Mouse (Mus musculus) liver, adult 2 months (tissue): Measurements from ENCODE around the gene Tm9sf1. TPM values are rescaled to one million over a fixed set of nuclear protein-coding genes. Genes with fewer than 3 reads are reported as not detected.

Experiments
- DNase-seq: peaks from one replicate; pipeline ENCODE4 v3.0.0-alpha.2; 2011; ENCODE audit warnings: low read depth, low spot score; ENCODE audit errors: extremely low read depth
- H3K27ac ChIP-seq: fragments of 200-500 bp; replicated peaks from 2 replicates; pipeline ENCODE4 v1.5.1; 2012; ENCODE audit warnings: low read depth, mild to moderate bottlenecking, control low read depth, inconsistent platforms, low read length; ENCODE audit not compliant: insufficient read depth
- H3K27me3 ChIP-seq: fragments of 200-500 bp; 2 replicates; pipeline ENCODE4 v1.6.1; 2012; ENCODE audit warnings: mild to moderate bottlenecking, moderate library complexity, low read length, inconsistent platforms; ENCODE audit not compliant: control insufficient read depth, insufficient read depth
- H3K36me3 ChIP-seq: fragments of 200-500 bp; 2 replicates; pipeline ENCODE4 v1.6.1; 2012; ENCODE audit warnings: low read length, inconsistent platforms; ENCODE audit not compliant: control insufficient read depth, insufficient read depth
- H3K4me1 ChIP-seq: fragments of 200-500 bp; 2 replicates; pipeline ENCODE4 v1.6.1; 2011; ENCODE audit warnings: low read length; ENCODE audit not compliant: control insufficient read depth, insufficient read depth
- H3K4me3 ChIP-seq: fragments of 200-500 bp; 2 replicates; pipeline ENCODE4 v1.5.1; 2011; ENCODE audit warnings: low read depth, mild to moderate bottlenecking, control low read depth, low read length, moderate library complexity; ENCODE audit not compliant: insufficient read depth
- H3K79me2 ChIP-seq: fragments of 200-500 bp; 2 replicates; pipeline ENCODE4 v1.6.1; 2012; ENCODE audit warnings: inconsistent platforms, mild to moderate bottlenecking, low read length, moderate library complexity; ENCODE audit not compliant: control insufficient read depth, insufficient read depth
- H3K9ac ChIP-seq: fragments of 200-500 bp; 2 replicates; pipeline ENCODE4 v1.6.1; 2012; ENCODE audit warnings: low read depth, mild to moderate bottlenecking, control low read depth, inconsistent platforms, low read length
- CTCF ChIP-seq: fragments of 200-500 bp; IDR thresholded peaks from 2 replicates; pipeline ENCODE4 v1.5.1; 2011; ENCODE audit warnings: low read depth, low read length, control low read depth
- POLR2A ChIP-seq: fragments of 200-500 bp; IDR thresholded peaks from 2 replicates; pipeline ENCODE4 v1.6.1; 2011; ENCODE audit warnings: low read length, control low read depth; ENCODE audit not compliant: insufficient read depth; ENCODE audit errors: extremely low read depth
- WGBS: fragments of 180-500 bp; shearing (Covaris S2); methylation state at CpG from one replicate; pipeline ENCODE4 v1.1.7; 2018; 5-methylcytosine and 5-hydroxymethylcytosine counted together
- polyA plus RNA-seq: library from polyadenylated mRNA; depleted of rRNA; stranded (reverse); fragments of >200 nt; gene quantifications from 2 replicates; pipeline ENCODE4 v1.2.3, GENCODE M21; 2012
- total RNA-seq: library from RNA; depleted of rRNA; stranded (reverse); fragments of >200 nt; gene quantifications from 2 replicates; pipeline ENCODE4 v1.2.3, GENCODE M21; 2014

Gene Tm9sf1
- total and polyA plus RNA-seq, 2 experiments = 46.5 to 70.4 TPM

DNA sequence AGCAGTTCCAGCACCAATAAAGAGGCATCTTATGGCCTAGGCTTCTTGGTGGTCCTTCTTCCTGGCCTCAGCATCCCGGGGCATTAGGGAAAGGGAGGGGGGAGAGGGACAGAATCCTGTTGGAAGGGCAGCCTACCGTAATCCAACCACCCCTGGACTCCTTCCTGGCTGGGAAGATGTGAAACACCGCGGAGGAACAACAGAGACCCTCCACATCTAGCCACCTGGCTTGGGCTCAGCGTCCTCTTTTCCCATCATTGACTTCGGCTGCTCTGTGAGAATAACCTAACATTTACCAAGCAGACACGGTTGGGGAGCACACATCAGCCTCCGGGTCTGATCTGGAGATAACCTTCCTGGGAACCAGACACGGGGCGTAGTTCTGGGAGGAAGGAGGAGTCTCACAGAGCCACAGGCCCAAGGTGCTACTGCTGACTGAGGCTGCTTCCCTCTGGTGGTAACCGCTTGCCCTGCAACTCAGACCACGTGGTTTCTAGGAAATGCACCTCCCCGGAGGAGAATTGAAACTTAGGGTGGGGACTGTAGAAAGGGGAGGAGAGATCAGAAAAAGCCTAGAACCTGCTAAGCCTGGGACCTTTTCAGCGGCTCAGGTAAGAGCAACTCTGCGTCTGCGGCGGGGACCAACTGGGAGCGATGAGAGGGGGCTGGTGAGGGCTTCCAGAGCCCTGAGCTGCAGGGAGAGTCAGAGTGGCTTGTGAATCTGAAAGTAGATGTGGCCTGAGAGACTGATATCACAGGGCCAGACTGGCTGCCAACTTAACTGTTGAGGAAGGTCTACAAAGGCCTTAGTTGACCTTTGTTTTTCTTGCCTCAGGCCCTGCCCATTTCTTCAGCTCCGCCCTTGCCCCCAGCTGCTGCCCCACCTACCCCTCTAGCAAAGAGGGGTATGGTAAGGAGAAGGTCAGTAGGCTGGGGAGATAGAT is 39.7 kb downstream of the Tm9sf1 start:
- Histone ChIP-seq H3K4me3 (peak overlapping the region; percentile 75), H3K36me3 (peaks cover 39% of the 10 kb centered on the region), H3K27me3 (no peaks in the 10 kb centered on the region), H3K27ac (peak overlapping the region; percentile 96), H3K4me1 (peaks cover 22% of the 10 kb centered on the region), H3K9ac (peak overlapping the region; percentile 83), H3K79me2 (peaks cover 2% of the 10 kb centered on the region; the same call in 1 of the 2 replicates)
- TF ChIP-seq CTCF = peak; percentile 94
- peak; percentile 24 for TF ChIP-seq POLR2A
- WGBS = 4% methylated on average over 19 of the region's 19 CpGs
- DNase-seq = peak; percentile 96

DNA sequence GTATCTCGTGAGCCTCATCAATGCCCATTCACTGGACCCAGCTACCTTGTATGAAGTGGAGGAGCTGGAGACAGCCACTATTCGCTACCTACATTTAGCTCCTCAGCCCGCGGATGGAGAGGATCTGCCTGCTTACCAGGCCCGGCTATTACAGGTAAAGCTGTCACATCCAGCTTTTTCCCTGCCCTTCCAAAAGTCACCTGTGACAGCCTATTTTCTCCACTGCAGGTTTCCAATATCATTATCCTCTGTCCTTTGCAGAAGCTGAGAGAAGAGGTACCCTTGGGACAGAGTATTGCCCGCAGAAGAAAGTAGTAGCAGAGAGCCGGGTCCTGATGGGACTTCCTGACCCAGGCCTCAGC is 40.4 kb downstream of the Tm9sf1 start, which contains the start of gene Irf9:
Gene Irf9 (plus strand): TSS at position 301 of the 362 bp plus-strand sequence.
- Histone ChIP-seq H3K79me2 (peaks cover 2% of the 10 kb centered on the region; the same call in 1 of the 2 replicates), H3K36me3 (peaks cover 38% of the 10 kb centered on the region), H3K9ac (peak within 1 kb of the TSS; percentile 83), H3K4me3 (peak within 1 kb of the TSS; percentile 75), H3K4me1 (peaks cover 22% of the 10 kb centered on the region), H3K27ac (peak within 1 kb of the TSS; percentile 96), H3K27me3 (no peaks in the 10 kb centered on the region)
- TF ChIP-seq POLR2A (no peak), CTCF (no peak)
- no peak for DNase-seq
- WGBS = 74% methylated on average over 7 of the region's 7 CpGs

DNA sequence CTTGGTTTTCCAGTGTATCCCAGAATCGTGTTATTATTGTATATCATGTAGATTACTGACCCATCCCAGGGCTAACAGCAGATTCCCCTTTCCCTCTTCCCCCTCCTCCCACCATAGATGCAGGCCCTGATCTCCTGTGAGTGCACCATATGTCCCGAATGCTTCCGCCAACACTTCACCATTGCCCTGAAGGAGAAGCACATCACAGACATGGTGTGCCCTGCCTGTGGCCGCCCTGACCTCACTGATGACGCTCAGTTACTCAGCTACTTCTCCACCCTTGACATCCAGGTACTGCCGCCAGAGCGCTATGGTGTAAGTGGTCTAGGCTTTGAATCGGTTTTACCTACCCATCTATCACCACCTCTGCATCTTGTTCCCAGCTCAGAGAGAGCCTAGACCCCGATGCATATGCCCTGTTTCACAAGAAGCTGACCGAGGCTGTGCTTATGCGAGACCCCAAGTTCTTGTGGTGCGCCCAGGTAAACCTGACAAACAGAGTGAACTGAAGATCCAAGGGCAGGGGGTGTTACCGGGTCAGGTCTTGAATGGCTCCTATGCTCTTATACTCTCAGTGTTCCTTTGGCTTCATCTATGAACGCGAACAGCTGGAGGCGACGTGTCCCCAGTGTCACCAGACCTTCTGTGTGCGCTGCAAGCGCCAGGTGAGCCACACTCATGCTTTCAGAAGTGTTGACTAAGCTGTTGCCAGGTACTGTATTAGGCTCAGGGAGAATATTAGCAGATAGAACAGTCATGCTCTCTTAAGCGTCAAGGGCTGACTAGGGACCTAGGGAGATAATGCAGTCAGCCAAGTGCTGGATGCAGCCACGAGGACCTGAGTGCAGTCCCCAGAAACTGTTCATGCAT is 44.9 kb downstream of the Tm9sf1 start:
- peaks cover 34% of the 10 kb centered on the region for H3K36me3 ChIP-seq
- H3K27me3 ChIP-seq = no peaks in the 10 kb centered on the region
- peaks cover 12% of the 10 kb centered on the region; the same call in 1 of the 2 replicates for H3K4me1 ChIP-seq
- no peak overlapping the region for H3K27ac ChIP-seq
- no peak for DNase-seq
- WGBS = 95% methylated on average over 21 of the region's 21 CpGs
- H3K9ac ChIP-seq = no peak overlapping the region
- H3K4me3 ChIP-seq = no peak overlapping the region
- TF ChIP-seq POLR2A (no peak), CTCF (no peak)
- peaks cover 14% of the 10 kb centered on the region; the same call in 1 of the 2 replicates for H3K79me2 ChIP-seq

DNA sequence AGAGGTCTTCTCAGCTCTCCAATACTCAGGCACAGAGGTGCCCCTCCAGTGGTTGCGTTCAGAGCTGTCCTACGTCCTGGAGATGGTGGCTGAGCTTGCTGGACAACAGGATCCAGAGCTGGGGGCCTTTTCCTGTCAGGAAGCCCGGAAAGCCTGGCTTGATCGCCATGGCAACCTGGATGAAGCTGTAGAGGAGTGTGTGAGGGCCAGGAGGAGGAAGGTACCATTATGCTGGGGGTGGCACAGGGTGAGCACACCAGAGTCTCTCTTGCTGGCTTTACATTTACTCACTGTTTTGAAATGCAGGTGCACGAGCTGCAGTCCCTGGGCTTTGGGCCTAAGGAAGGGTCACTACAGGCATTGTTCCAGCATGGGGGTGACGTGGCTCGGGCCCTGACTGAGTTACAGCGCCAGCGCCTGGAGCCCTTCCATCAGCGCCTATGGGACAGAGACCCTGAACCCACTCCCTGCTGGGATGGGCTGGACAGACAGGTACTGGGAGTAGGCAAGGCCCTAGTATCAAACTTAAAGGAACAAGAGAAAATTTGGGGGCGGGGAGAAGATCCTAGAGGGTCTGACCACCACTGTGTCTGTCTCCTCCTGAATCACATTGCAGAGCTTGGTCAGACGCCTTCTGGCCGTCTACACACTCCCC is 47.4 kb downstream of the Tm9sf1 start:
- peaks cover 7% of the 10 kb centered on the region; the same call in 1 of the 2 replicates for H3K4me1 ChIP-seq
- peaks cover 30% of the 10 kb centered on the region for H3K36me3 ChIP-seq
- 88% methylated on average over 13 of the region's 13 CpGs for WGBS
- H3K79me2 ChIP-seq = peaks cover 22% of the 10 kb centered on the region; the same call in 1 of the 2 replicates
- no peaks in the 10 kb centered on the region for H3K27me3 ChIP-seq
- H3K9ac ChIP-seq = no peak overlapping the region
- no peak overlapping the region for H3K27ac ChIP-seq
- H3K4me3 ChIP-seq = no peak overlapping the region
- no peak for TF ChIP-seq POLR2A
- TF ChIP-seq CTCF = no peak
- DNase-seq = no peak

DNA sequence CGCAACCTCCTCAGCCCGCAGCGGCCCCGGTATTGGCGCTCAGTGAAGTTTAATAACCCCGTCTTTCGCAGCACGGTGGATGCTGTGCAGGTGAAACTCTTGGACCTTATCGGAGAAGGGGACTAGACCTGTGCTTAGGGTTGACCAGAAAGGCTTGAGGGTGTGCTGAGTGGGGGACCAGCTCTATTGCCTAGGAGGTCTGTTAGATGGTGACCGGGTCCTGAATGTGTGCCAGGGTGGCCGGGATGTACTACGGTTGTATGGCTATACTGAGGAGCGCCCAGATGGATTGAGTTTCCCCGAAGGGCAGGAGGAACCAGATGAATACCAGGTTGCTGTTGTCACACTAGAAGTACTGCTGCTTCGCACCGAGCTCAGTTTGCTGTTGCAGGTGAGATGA is 51.4 kb downstream of the Tm9sf1 start:
- H3K4me3 ChIP-seq = peak overlapping the region; percentile 86
- peak overlapping the region; percentile 82 for H3K27ac ChIP-seq
- peaks cover 20% of the 10 kb centered on the region for H3K36me3 ChIP-seq
- TF ChIP-seq CTCF = no peak
- TF ChIP-seq POLR2A = no peak
- H3K79me2 ChIP-seq = peaks cover 22% of the 10 kb centered on the region; the same call in 1 of the 2 replicates
- WGBS = under 1% methylated on average over 16 of the region's 16 CpGs
- DNase-seq = no peak
- H3K4me1 ChIP-seq = peaks cover 7% of the 10 kb centered on the region
- H3K9ac ChIP-seq = peak overlapping the region; percentile 89
- no peaks in the 10 kb centered on the region for H3K27me3 ChIP-seq
